Mouse (Mus musculus) heart, embryonic 15.5 days (tissue): ENCODE data around the gene Ctdspl2. TPM values are rescaled to one million over a fixed set of nuclear protein-coding genes. Genes with fewer than 3 reads are reported as not detected.
"Not testable (repeated sequence)": the region's sequence is repeated elsewhere in the genome, so short reads cannot be mapped to it uniquely, and the experiment has no call there.

Experiments used
- ATAC-seq: fragments of 200-750 bp; cut with Nextera tagmentation; replicated peaks from 2 replicates; pipeline ENCODE4 v1.8.0; 2017; ENCODE audit warnings: low read depth, moderate TSS enrichment; ENCODE audit not compliant: insufficient number of reproducible peaks, insufficient read depth, low FRiP score
- H3K27ac ChIP-seq: fragments of 300-500 bp; sonication (generic); 2 replicates; pipeline ENCODE4 v1.5.1; 2015; ENCODE audit warnings: mild to moderate bottlenecking, inconsistent platforms
- H3K27me3 ChIP-seq: fragments of 300-500 bp; sonication (generic); 2 replicates; pipeline ENCODE4 v1.6.1; 2015; ENCODE audit warnings: inconsistent platforms
- H3K36me3 ChIP-seq: fragments of 300-500 bp; sonication (generic); 2 replicates; pipeline ENCODE4 v1.6.1; 2015; ENCODE audit warnings: mild to moderate bottlenecking, inconsistent platforms
- H3K4me1 ChIP-seq: fragments of 300-500 bp; sonication (generic); replicated peaks from 2 replicates; pipeline ENCODE4 v1.6.1; 2015; ENCODE audit warnings: inconsistent platforms
- H3K4me2 ChIP-seq: fragments of 300-500 bp; sonication (generic); 2 replicates; pipeline ENCODE4 v1.6.1; 2015; ENCODE audit warnings: inconsistent platforms, mild to moderate bottlenecking, moderate library complexity
- H3K4me3 ChIP-seq: fragments of 300-500 bp; sonication (generic); 2 replicates; pipeline ENCODE4 v1.5.1; 2015; ENCODE audit warnings: mild to moderate bottlenecking, inconsistent platforms
- H3K9ac ChIP-seq: fragments of 300-500 bp; sonication (generic); 2 replicates; pipeline ENCODE4 v1.6.1; 2015; ENCODE audit warnings: mild to moderate bottlenecking, inconsistent platforms
- H3K9me3 ChIP-seq: fragments of 300-500 bp; sonication (generic); replicated peaks from 2 replicates; pipeline ENCODE4 v1.6.1; 2016; ENCODE audit warnings: inconsistent platforms
- WGBS: fragments of 180-500 bp; shearing (Covaris S2); methylation state at CpG from one replicate; pipeline ENCODE4 v1.1.7; 2015; ENCODE audit warnings: mixed read lengths; 5-methylcytosine and 5-hydroxymethylcytosine counted together
- polyA plus RNA-seq: library from polyadenylated mRNA; unstranded; fragments of >200 nt; fragmentation: Nextera tagmentation; extraction: Ambion mirVana; gene quantifications from 2 replicates; pipeline ENCODE4 v1.2.1, GENCODE M21; 2015

Ctdspl2 gene
- 32.2 and 34.0 TPM in 2 replicates for polyA plus RNA-seq

DNA sequence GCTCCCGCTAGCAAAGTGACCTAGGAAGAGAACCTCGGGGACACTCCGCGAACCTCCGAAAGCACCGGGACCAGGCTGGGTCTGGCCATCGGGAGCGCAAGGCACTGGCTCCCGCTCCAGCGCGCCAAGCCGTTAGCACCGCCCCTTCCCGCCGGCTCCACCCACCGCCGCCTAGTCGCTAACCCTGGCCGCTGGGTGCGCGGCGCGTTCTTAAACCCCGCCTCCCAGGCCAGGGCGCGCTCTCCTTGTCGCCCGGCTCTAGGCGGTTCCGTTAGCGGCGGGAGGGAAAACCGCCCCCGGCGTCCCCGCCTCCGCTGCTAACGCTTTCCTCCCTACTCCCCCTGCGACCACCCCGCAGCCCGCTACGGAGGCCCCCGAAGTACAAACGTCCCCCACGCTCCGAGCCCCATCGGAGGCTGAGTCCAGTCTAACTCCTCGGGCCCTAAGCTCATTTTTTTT, at the start of gene Ctdspl2, which contains the start of gene Mageb3:
Gene Ctdspl2, plus strand, starts transcription at position 237 of the 459 bp plus-strand sequence.
Gene Mageb3, minus strand, starts transcription at position 328 of the 459 bp plus-strand sequence.
- under 1% methylated on average over 48 of the region's 48 CpGs for WGBS
- H3K4me1 ChIP-seq, result peaks cover 19% of the 10 kb centered on the region
- peak within 1 kb of the TSS; percentile 90 for H3K9ac ChIP-seq
- peak; percentile 98 for ATAC-seq
- H3K4me2 ChIP-seq, result peak within 1 kb of the TSS; percentile 75
- H3K4me3 ChIP-seq, result peak within 1 kb of the TSS; percentile 72
- H3K9me3 ChIP-seq, result no peaks in the 10 kb centered on the region
- H3K36me3 ChIP-seq, result no peaks in the 10 kb centered on the region
- peak within 1 kb of the TSS; percentile 96 for H3K27ac ChIP-seq
- H3K27me3 ChIP-seq, result no peaks in the 10 kb centered on the region

GRCm38 (mm10) chr2:121909975-121910374, 45.8 kb upstream of the Ctdspl2 start:
- H3K4me1 ChIP-seq, result no peaks in the 10 kb centered on the region
- no peaks in the 10 kb centered on the region for H3K9me3 ChIP-seq
- no peak overlapping the region for H3K4me2 ChIP-seq
- no peaks in the 10 kb centered on the region for H3K27me3 ChIP-seq
- peaks cover 4% of the 10 kb centered on the region; the same call in 1 of the 2 replicates for H3K36me3 ChIP-seq
- H3K27ac ChIP-seq, result no peak overlapping the region
- WGBS, result 78% methylated on average over 3 of the region's 3 CpGs
- no peak overlapping the region for H3K9ac ChIP-seq
- H3K4me3 ChIP-seq, result no peak overlapping the region
- no peak for ATAC-seq

DNA sequence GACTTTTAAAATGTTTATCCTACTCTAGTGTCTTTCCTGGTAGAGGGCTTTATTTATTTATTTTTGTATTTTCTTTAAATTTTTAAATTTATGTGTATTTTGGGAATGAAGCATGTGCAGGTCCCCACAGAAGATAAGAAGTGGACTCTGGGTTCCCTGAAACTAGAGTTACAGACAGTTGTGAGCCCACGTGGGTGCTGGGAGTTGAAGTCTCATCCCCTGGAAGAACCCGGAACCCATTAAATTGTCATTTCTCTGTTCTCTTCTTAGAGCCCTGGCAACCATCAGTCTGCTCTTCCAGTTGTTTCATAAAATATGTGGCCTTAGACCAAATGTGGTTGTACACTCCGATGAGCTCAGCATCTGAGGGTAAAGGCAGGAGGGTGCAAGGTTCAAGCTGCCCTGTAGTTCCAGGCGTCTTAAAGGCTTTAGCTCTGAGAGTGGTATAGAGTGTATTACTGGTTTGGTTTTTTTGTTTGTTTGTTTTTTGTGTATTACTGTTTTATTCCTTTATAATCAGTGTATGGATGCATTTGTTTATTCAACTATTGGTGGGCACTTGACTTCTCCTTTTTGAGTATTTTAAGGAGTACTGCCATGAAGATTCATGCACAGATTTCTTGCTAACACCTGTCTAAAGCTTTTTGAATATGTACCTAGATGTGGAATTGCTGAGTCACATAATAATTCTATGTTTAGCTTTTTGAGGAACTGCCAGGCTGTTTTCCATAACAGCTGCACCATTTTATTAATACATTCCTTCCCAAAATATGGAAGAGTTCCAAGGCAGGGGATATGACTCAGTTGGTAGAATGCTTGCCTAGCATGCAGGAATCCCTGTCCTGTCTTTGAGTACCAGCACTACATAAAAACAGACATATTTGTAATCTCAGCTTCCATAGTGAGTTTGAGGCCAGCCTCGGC, 39.5 kb upstream of the Ctdspl2 start:
- Histone ChIP-seq H3K9ac (no peak overlapping the region), H3K9me3 (no peaks in the 10 kb centered on the region), H3K27ac (no peak overlapping the region), H3K36me3 (peaks cover 4% of the 10 kb centered on the region; the same call in 1 of the 2 replicates), H3K27me3 (no peaks in the 10 kb centered on the region), H3K4me2 (no peak overlapping the region), H3K4me3 (no peak overlapping the region), H3K4me1 (no peaks in the 10 kb centered on the region)
- WGBS, result 85% methylated on average over 5 of the region's 5 CpGs
- no peak for ATAC-seq

DNA sequence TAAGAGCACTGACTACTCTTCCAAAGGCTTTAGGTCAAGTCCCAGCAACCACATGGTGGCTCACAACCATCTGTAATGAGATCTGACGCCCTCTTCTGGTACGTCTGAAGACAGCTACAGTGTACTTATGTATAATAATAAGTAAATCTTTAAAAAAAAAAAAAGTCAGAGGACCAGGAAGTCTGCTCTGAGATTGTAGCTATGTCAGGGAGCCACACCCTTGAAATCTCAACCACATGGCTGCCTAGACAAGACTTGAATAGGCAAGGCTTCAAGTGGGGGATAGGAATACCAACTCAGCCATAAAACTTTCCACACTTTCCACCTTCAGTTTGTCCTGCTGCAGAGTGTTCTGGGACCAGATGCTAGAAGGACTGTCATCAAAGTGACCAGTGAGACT, 18.2 kb upstream of the Ctdspl2 start:
- not testable (repeated sequence) for H3K27ac ChIP-seq, H3K27me3 ChIP-seq, H3K4me3 ChIP-seq, H3K36me3 ChIP-seq, H3K9ac ChIP-seq, H3K4me1 ChIP-seq, H3K4me2 ChIP-seq, H3K9me3 ChIP-seq, ATAC-seq
- 71% methylated on average over 2 of the region's 2 CpGs for WGBS

- Histone ChIP-seq H3K27me3 (no peaks in the 10 kb centered on the region), H3K9ac (no peak overlapping the region), H3K4me3 (no peak overlapping the region), H3K27ac (no peak overlapping the region), H3K9me3 (no peaks in the 10 kb centered on the region), H3K36me3 (no peaks in the 10 kb centered on the region), H3K4me2 (no peak overlapping the region), H3K4me1 (no peaks in the 10 kb centered on the region)
- WGBS, result 73% methylated on average over 3 of the region's 3 CpGs
- ATAC-seq, result no peak
Observed at GRCm38 (mm10) chr2:121943364-121943763, 12.4 kb upstream of the Ctdspl2 start.

- H3K27me3 ChIP-seq, result no peaks in the 10 kb centered on the region
- peak overlapping the region; percentile 90 for H3K9ac ChIP-seq
- no peaks in the 10 kb centered on the region for H3K9me3 ChIP-seq
- peak overlapping the region; percentile 75 for H3K4me2 ChIP-seq
- WGBS, result 19% methylated on average over 10 of the region's 10 CpGs
- peak overlapping the region; percentile 72 for H3K4me3 ChIP-seq
- H3K27ac ChIP-seq, result peak overlapping the region; percentile 96
- H3K4me1 ChIP-seq, result peaks cover 19% of the 10 kb centered on the region
- no peaks in the 10 kb centered on the region for H3K36me3 ChIP-seq
- ATAC-seq, result no peak
Observed at GRCm38 (mm10) chr2:121954971-121955656, 687 bp upstream of the Ctdspl2 start.

- ATAC-seq, result peak; percentile 94
- H3K9ac ChIP-seq, result peak overlapping the region; percentile 90
- under 1% methylated on average over 47 of the region's 47 CpGs for WGBS
Observed at GRCm38 (mm10) chr2:121956224-121957018, 620 bp downstream of the Ctdspl2 start.

DNA sequence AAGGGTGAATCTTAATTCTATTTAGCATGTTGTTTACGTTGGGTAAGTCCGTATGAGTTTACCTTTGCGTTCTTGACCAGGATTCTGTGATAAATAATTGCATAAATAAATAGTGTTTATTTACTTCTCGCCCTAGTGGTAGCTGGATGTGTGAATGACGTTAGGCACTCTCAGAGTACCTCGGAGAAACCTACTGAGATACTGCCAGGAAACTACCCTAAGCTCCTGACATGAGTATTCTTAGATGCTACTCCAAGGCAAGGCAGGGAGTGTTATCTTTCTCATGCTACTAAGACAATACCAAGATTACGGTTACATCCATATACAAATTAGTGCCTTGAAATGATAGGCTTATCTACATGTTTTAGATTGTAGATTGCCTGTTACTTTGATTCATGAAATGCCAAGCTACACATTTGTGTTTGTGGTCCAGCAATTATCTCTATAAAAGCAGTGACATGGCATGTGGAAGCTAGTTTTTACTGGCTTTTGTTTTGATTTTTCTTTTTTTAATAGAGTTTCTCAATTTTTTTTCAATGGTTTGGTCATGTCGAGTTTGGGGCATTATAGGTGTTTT, 1.5 kb downstream of the Ctdspl2 start:
- Histone ChIP-seq H3K4me1 (peaks cover 19% of the 10 kb centered on the region), H3K4me3 (peak overlapping the region; percentile 72), H3K27ac (peak overlapping the region; percentile 96), H3K27me3 (no peaks in the 10 kb centered on the region), H3K4me2 (peak overlapping the region; percentile 75), H3K36me3 (0 out of 2 replicates have a peak, but pooled peaks cover 5% of the 10 kb centered on the region), H3K9ac (peak overlapping the region; percentile 90), H3K9me3 (no peaks in the 10 kb centered on the region)
- WGBS, result 5% methylated on average over 8 of the region's 8 CpGs
- no peak for ATAC-seq

More at GRCm38 (mm10) chr2:121956224-121957018, 620 bp downstream of the Ctdspl2 start:
- Histone ChIP-seq H3K9me3 (no peaks in the 10 kb centered on the region), H3K27me3 (no peaks in the 10 kb centered on the region), H3K4me1 (peaks cover 19% of the 10 kb centered on the region), H3K4me2 (peak overlapping the region; percentile 75), H3K4me3 (peak overlapping the region; percentile 72), H3K27ac (peak overlapping the region; percentile 96), H3K36me3 (no peaks in the 10 kb centered on the region)

DNA sequence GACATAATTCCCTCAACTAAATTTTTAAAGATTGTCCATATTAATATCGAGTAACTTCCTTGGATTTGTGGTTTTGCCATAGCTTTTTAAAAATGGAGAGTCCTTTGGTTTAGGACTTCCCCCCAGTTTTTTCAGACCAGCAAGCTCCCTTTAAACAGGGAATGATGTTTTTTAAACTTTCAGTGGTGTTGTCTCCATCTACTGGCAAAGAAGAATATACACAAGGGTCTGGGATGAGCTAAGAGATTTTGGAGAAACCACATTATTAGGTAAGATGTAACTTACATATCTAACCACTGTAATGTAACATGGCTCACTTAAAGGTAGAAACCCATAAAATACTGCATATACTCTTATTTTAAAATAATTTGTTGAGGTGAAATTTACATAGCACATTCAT, 39.9 kb downstream of the Ctdspl2 start:
- peaks cover 31% of the 10 kb centered on the region for H3K36me3 ChIP-seq
- ATAC-seq, result no peak
- H3K4me2 ChIP-seq, result no peak overlapping the region
- H3K27ac ChIP-seq, result no peak overlapping the region
- no peaks in the 10 kb centered on the region for H3K4me1 ChIP-seq
- no peaks in the 10 kb centered on the region for H3K9me3 ChIP-seq
- WGBS, result 89% methylated on average over 1 of the region's 1 CpGs
- no peak overlapping the region for H3K4me3 ChIP-seq
- H3K9ac ChIP-seq, result no peak overlapping the region
- H3K27me3 ChIP-seq, result no peaks in the 10 kb centered on the region

GRCm38 (mm10) chr2:122008832-122009231, 53.0 kb downstream of the Ctdspl2 start:
- H3K4me3 ChIP-seq, result no peak overlapping the region
- no peak overlapping the region for H3K27ac ChIP-seq
- no peaks in the 10 kb centered on the region for H3K27me3 ChIP-seq
- no peaks in the 10 kb centered on the region for H3K4me1 ChIP-seq
- H3K4me2 ChIP-seq, result no peak overlapping the region
- H3K36me3 ChIP-seq, result peaks cover 29% of the 10 kb centered on the region
- no peak for ATAC-seq
- no peaks in the 10 kb centered on the region for H3K9me3 ChIP-seq
- 94% methylated on average over 3 of the region's 3 CpGs for WGBS
- H3K9ac ChIP-seq, result no peak overlapping the region
